8 mouse cellular contexts compared by ENCODE assay signal in genomic region chr6:17589049-17589952, GRCm38 (mm10). TPM values are rescaled to one million over a fixed set of nuclear protein-coding genes. Genes with fewer than 3 reads are reported as not detected.
DNase-seq lines count a peak whose midpoint lies in the region; ATAC-seq and TF ChIP-seq lines count a peak whose summit lies in the region.

No protein-coding gene starts in this region.

- DNase-seq in CD4-positive helper T cell, adult 2 months (ENCODE audit: low read depth, low spot score): peak; percentile 51
- peak; percentile 24 to 47 for DNase-seq in adrenal gland, postnatal 4 days (ENCODE audit: low spot score in 2 of 2)
- peak; percentile 74 for DNase-seq in embryonic facial prominence, embryonic 14.5 days (ENCODE audit: low spot score)
- peak; percentile 83 to 88 for DNase-seq in heart, postnatal 10 days
- DNase-seq in kidney, postnatal 36 days: peak; percentile 67 to 87
- DNase-seq in stomach, postnatal 0 days (ENCODE audit: low spot score): peak; percentile 80

- ATAC-seq in embryonic facial prominence, embryonic 14.5 days (ENCODE audit: low read depth): peak; percentile 80
- peak; percentile 64 for ATAC-seq in liver, embryonic 15.5 days (ENCODE audit: insufficient read depth)
- ATAC-seq in neural tube, embryonic 12.5 days (ENCODE audit: low FRiP score, low read depth): peak; percentile 82
- ATAC-seq in stomach, postnatal 0 days (ENCODE audit: low FRiP score, low TSS enrichment): peak; percentile 80

- H3K27me3 ChIP-seq in embryonic facial prominence, embryonic 14.5 days (replicated peaks; ENCODE audit: control insufficient read depth, insufficient read depth, low read length): no peaks in the 10 kb centered on the region
- no peaks in the 10 kb centered on the region for H3K27me3 ChIP-seq in liver, embryonic 15.5 days
- no peaks in the 10 kb centered on the region for H3K27me3 ChIP-seq in neural tube, embryonic 12.5 days (replicated peaks)
- no peaks in the 10 kb centered on the region for H3K27me3 ChIP-seq in stomach, postnatal 0 days (ENCODE audit: control insufficient read depth, insufficient read depth, low read length)

- no peak overlapping the region for H3K4me3 ChIP-seq in embryonic facial prominence, embryonic 14.5 days (ENCODE audit: low read depth, low read length)
- H3K4me3 ChIP-seq in liver, embryonic 15.5 days (replicated peaks): no peak overlapping the region
- H3K4me3 ChIP-seq in neural tube, embryonic 12.5 days: no peak overlapping the region
- H3K4me3 ChIP-seq in stomach, postnatal 0 days (ENCODE audit: low read depth, low read length): no peak overlapping the region

- WGBS in embryonic facial prominence, embryonic 14.5 days: 31% methylated on average over 16 of the region's 16 CpGs
- WGBS in liver, embryonic 15.5 days (ENCODE audit: insufficient replicate concordance): 25% methylated on average over 16 of the region's 16 CpGs
- WGBS in neural tube, embryonic 12.5 days: 19% methylated on average over 16 of the region's 16 CpGs
- 21% methylated on average over 16 of the region's 16 CpGs for WGBS in stomach, postnatal 0 days

- H3K4me2 ChIP-seq in embryonic facial prominence, embryonic 14.5 days (ENCODE audit: low read depth, low read length): no peak overlapping the region
- H3K4me2 ChIP-seq in liver, embryonic 15.5 days: peak overlapping the region; percentile 11; the same call in 1 of the 2 replicates
- peak overlapping the region; percentile 45 for H3K4me2 ChIP-seq in neural tube, embryonic 12.5 days (replicated peaks)
- H3K4me2 ChIP-seq in stomach, postnatal 0 days (replicated peaks; ENCODE audit: low read depth): no peak overlapping the region

- intact Hi-C loops in heart, postnatal 10 days (cut with DNase I): loop anchor here (1.0 to 5.0 kb wide), 4 partner anchors 125 to 562 kb away; no protein-coding TSS in a partner anchor

- no peaks in the 10 kb centered on the region for H3K4me1 ChIP-seq in embryonic facial prominence, embryonic 14.5 days (ENCODE audit: control insufficient read depth, insufficient read depth, low read length)
- H3K4me1 ChIP-seq in liver, embryonic 15.5 days (replicated peaks): no peaks in the 10 kb centered on the region
- H3K4me1 ChIP-seq in neural tube, embryonic 12.5 days: peaks cover 5% of the 10 kb centered on the region; the same call in 1 of the 2 replicates
- no peaks in the 10 kb centered on the region for H3K4me1 ChIP-seq in stomach, postnatal 0 days (replicated peaks; ENCODE audit: control insufficient read depth, insufficient read depth)

- peaks cover 10% of the 10 kb centered on the region for H3K9me3 ChIP-seq in embryonic facial prominence, embryonic 14.5 days (ENCODE audit: control insufficient read depth, low read length)
- H3K9me3 ChIP-seq in liver, embryonic 15.5 days (replicated peaks): no peaks in the 10 kb centered on the region
- H3K9me3 ChIP-seq in neural tube, embryonic 12.5 days: 0 out of 2 replicates have a peak, but pooled peaks cover 3% of the 10 kb centered on the region
- H3K9me3 ChIP-seq in stomach, postnatal 0 days (ENCODE audit: control insufficient read depth, low read length): no peaks in the 10 kb centered on the region

- TF ChIP-seq CTCF in stomach, postnatal 0 days (IDR thresholded peaks at IDR 0.05; ENCODE audit: low read depth): peak; percentile 96

- H3K27ac ChIP-seq in embryonic facial prominence, embryonic 14.5 days (replicated peaks; ENCODE audit: low read depth, low read length): no peak overlapping the region
- no peak overlapping the region for H3K27ac ChIP-seq in liver, embryonic 15.5 days (replicated peaks)
- H3K27ac ChIP-seq in neural tube, embryonic 12.5 days: no peak overlapping the region
- H3K27ac ChIP-seq in stomach, postnatal 0 days (replicated peaks): no peak overlapping the region

- H3K36me3 ChIP-seq in embryonic facial prominence, embryonic 14.5 days (ENCODE audit: control insufficient read depth, insufficient read depth, low read length): no peaks in the 10 kb centered on the region
- no peaks in the 10 kb centered on the region for H3K36me3 ChIP-seq in liver, embryonic 15.5 days (replicated peaks)
- no peaks in the 10 kb centered on the region for H3K36me3 ChIP-seq in neural tube, embryonic 12.5 days
- no peaks in the 10 kb centered on the region for H3K36me3 ChIP-seq in stomach, postnatal 0 days (ENCODE audit: control insufficient read depth, insufficient read depth, low read length)

- H3K9ac ChIP-seq in embryonic facial prominence, embryonic 14.5 days (ENCODE audit: low read depth, low read length): no peak overlapping the region
- H3K9ac ChIP-seq in liver, embryonic 15.5 days: no peak overlapping the region
- H3K9ac ChIP-seq in neural tube, embryonic 12.5 days: no peak overlapping the region
- no peak overlapping the region for H3K9ac ChIP-seq in stomach, postnatal 0 days (ENCODE audit: low read length)

- TF ChIP-seq EP300 in stomach, postnatal 0 days (optimal IDR thresholded peaks at IDR 0.05): no peak

RNA-seq across cellular contexts. Expression of gene Capza2, which starts 46.7 kb away (rescaled TPM):
- total RNA-seq in adrenal gland, postnatal 4 days (2021): 100 to 1,000 TPM; 140 to 146 TPM
- polyA plus RNA-seq in embryonic facial prominence, embryonic 14.5 days (2014; fragmentation: Nextera tagmentation; extraction: Ambion mirVana): 234 and 237 TPM in 2 replicates
- 100 to 1,000 TPM; 164 to 173 TPM for total RNA-seq in heart, postnatal 10 days (2021)
- polyA plus RNA-seq in liver, embryonic 15.5 days (2015; fragmentation: Nextera tagmentation; extraction: Ambion mirVana): 81.8 and 89.8 TPM in 2 replicates
- polyA plus RNA-seq in neural tube, embryonic 12.5 days (2016; fragmentation: Nextera tagmentation; extraction: Ambion mirVana): 229 and 258 TPM in 2 replicates
- 161 and 167 TPM in 2 replicates for polyA plus RNA-seq in stomach, postnatal 0 days (2015; fragmentation: Nextera tagmentation; extraction: Ambion mirVana)

Comparison
In these comparisons a context has a peak if more than half of its experiments do, and no peak if none do; other contexts are left out.
1. DNase-seq: peak in every context shown above with its lines; median percentile 86 in heart, postnatal 10 days; 80 in stomach, postnatal 0 days; 77 in kidney, postnatal 36 days; 74 in embryonic facial prominence, embryonic 14.5 days; 51 in CD4-positive helper T cell, adult 2 months; 36 in adrenal gland, postnatal 4 days.
2. H3K4me2 ChIP-seq: peak in liver, embryonic 15.5 days (single experiment) and neural tube, embryonic 12.5 days (single experiment); none in embryonic facial prominence, embryonic 14.5 days (single experiment) and stomach, postnatal 0 days (single experiment).
3. Peak in every context shown above with its lines, with median percentiles within 50 percentile points of each other: ATAC-seq.